Comparison of ENCODE assay signal across 29 mouse cellular contexts in the genomic region with DNA sequence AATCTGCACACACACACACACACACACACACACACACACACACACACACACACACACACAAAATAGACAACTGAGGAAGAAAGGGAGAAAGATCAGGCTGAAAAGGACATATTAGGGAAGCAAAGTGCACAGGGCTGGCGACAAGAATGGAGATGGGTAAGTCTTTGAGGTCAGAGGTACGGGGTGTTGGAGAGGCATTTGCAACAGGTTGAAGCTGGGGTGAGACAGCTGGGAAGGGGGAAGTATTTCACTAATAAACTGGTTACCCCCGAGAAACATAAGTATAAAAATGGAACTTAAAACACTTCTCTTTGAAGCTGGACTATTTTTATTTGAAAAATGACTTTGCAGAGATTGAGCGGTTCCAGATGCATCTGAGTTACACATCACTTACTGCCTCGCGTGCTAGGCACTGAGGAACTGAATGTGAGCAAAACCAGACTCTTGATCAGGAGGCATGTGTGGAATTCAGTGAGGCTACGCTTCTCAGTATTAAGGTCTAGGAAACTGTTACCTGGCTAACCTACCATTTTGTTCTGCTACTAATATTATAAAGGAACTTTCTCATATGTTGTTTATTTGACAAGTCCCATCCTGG. TPM values are rescaled to one million over a fixed set of nuclear protein-coding genes. Genes with fewer than 3 reads are reported as not detected.
A peak's percentile ranks its signal among the peaks of the same experiment; 100 is the strongest.
DNase-seq lines count a peak whose midpoint lies in the region; ATAC-seq and TF ChIP-seq lines count a peak whose summit lies in the region.
"Had no signal": no experiment of that assay in that cellular context is flagged by ENCODE, and none has a peak within 500 bp of the region (broad histone marks: within the 10 kb centered on the region; RNA-seq: fewer than 3 reads in every experiment).

No protein-coding gene starts in this region.

- no peaks in the 10 kb centered on the region for H3K27me3 ChIP-seq in embryonic facial prominence, embryonic 11.5 days (ENCODE audit: control insufficient read depth, insufficient read depth, low read length)
- no peaks in the 10 kb centered on the region for H3K27me3 ChIP-seq in embryonic facial prominence, embryonic 10.5 days (replicated peaks; ENCODE audit: low read depth, poor library complexity, severe bottlenecking)
- H3K27me3 ChIP-seq in limb, embryonic 14.5 days (ENCODE audit: control insufficient read depth, insufficient read depth, low read length): no peaks in the 10 kb centered on the region
- H3K27me3 ChIP-seq: CH12.LX; embryonic facial prominence, embryonic 13.5 days; embryonic facial prominence, embryonic 15.5 days; forebrain, embryonic 12.5 days; Patski had no signal

- ATAC-seq in embryonic facial prominence, embryonic 11.5 days (replicated peaks; ENCODE audit: insufficient number of reproducible peaks, low FRiP score, low TSS enrichment, low read depth): no peak
- ATAC-seq in limb, embryonic 14.5 days (ENCODE audit: low FRiP score, low read depth): peak; percentile 80
- no peak for ATAC-seq in activated CD4-positive, CD25-positive, alpha-beta regulatory T cell, adult 4 months
- ATAC-seq: CD4-positive, CD25-positive, alpha-beta regulatory T cell, adult 4 months; forebrain, embryonic 14.5 days; forebrain, embryonic 16.5 days; Patski had no signal

- no peak overlapping the region for H3K27ac ChIP-seq in embryonic facial prominence, embryonic 11.5 days (replicated peaks; ENCODE audit: low read depth, low read length)
- H3K27ac ChIP-seq in embryonic facial prominence, embryonic 10.5 days (replicated peaks): no peak overlapping the region
- H3K27ac ChIP-seq in limb, embryonic 14.5 days (replicated peaks; ENCODE audit: low read depth, low read length): no peak overlapping the region
- H3K27ac ChIP-seq: embryonic facial prominence, embryonic 13.5 days; embryonic facial prominence, embryonic 15.5 days; forebrain, embryonic 10.5 days; forebrain, embryonic 12.5 days had no signal

- H3K36me3 ChIP-seq in embryonic facial prominence, embryonic 11.5 days (replicated peaks; ENCODE audit: control insufficient read depth, insufficient read depth, low read depth, low read length): no peaks in the 10 kb centered on the region
- no peaks in the 10 kb centered on the region for H3K36me3 ChIP-seq in embryonic facial prominence, embryonic 10.5 days (replicated peaks)
- no peaks in the 10 kb centered on the region for H3K36me3 ChIP-seq in limb, embryonic 14.5 days (ENCODE audit: control insufficient read depth, insufficient read depth, low read length)
- H3K36me3 ChIP-seq: embryonic facial prominence, embryonic 13.5 days; embryonic facial prominence, embryonic 15.5 days; forebrain, embryonic 10.5 days; forebrain, embryonic 12.5 days; G1E had no signal

- H3K4me1 ChIP-seq in embryonic facial prominence, embryonic 11.5 days (ENCODE audit: control insufficient read depth, insufficient read depth, low read length): no peaks in the 10 kb centered on the region
- no peaks in the 10 kb centered on the region for H3K4me1 ChIP-seq in embryonic facial prominence, embryonic 10.5 days
- H3K4me1 ChIP-seq in limb, embryonic 14.5 days (ENCODE audit: control insufficient read depth, insufficient read depth, low read length): no peaks in the 10 kb centered on the region
- H3K4me1 ChIP-seq: embryonic facial prominence, embryonic 15.5 days; forebrain, embryonic 10.5 days; forebrain, embryonic 12.5 days had no signal

- WGBS in embryonic facial prominence, embryonic 11.5 days: 71% methylated on average over 7 of the region's 7 CpGs
- 85% methylated on average over 7 of the region's 7 CpGs for WGBS in embryonic facial prominence, embryonic 10.5 days
- 34% methylated on average over 7 of the region's 7 CpGs for WGBS in limb, embryonic 14.5 days

- peak; percentile 38 for DNase-seq in embryonic facial prominence, embryonic 11.5 days (ENCODE audit: low spot score)
- no peak for DNase-seq in embryonic facial prominence, embryonic 10.5 days (ENCODE audit: low spot score)
- peak; percentile 26 for DNase-seq in A20 (ENCODE audit: low read depth, low spot score)
- peak; percentile 37 for DNase-seq in forelimb bud, embryonic 11.5 days (ENCODE audit: low read depth, low spot score)
- DNase-seq in limb, embryonic 14.5 days (ENCODE audit: low spot score): peak; percentile 61
- no peak for DNase-seq in thymus, postnatal 25 days
- DNase-seq in right cerebral cortex, postnatal 25 days: no peak
- DNase-seq: adrenal gland, adult 2 months; adrenal gland, postnatal 10 days; adrenal gland, postnatal 25 days; B cell, adult 2 months; cerebellum, adult 11 months; cerebellum, adult 18-20 months; cerebellum, adult 8-10 months; cerebellum, adult 9-11 months; cerebellum, postnatal 14 days; cerebellum, postnatal 36 days had no signal

- H3K9me3 ChIP-seq in embryonic facial prominence, embryonic 11.5 days (replicated peaks; ENCODE audit: control insufficient read depth, low read length): no peaks in the 10 kb centered on the region
- no peaks in the 10 kb centered on the region for H3K9me3 ChIP-seq in embryonic facial prominence, embryonic 10.5 days
- H3K9me3 ChIP-seq in limb, embryonic 14.5 days (ENCODE audit: control insufficient read depth, low read length): no peaks in the 10 kb centered on the region
- H3K9me3 ChIP-seq: embryonic facial prominence, embryonic 13.5 days; embryonic facial prominence, embryonic 15.5 days; forebrain, embryonic 10.5 days; forebrain, embryonic 12.5 days; G1E had no signal

- no peak overlapping the region for H3K4me2 ChIP-seq in embryonic facial prominence, embryonic 11.5 days (ENCODE audit: low read depth, low read length)
- no peak overlapping the region for H3K4me2 ChIP-seq in limb, embryonic 14.5 days (replicated peaks; ENCODE audit: low read depth, low read length, severe bottlenecking)
- H3K4me2 ChIP-seq: embryonic facial prominence, embryonic 13.5 days; embryonic facial prominence, embryonic 15.5 days; forebrain, embryonic 12.5 days had no signal

- no peak for TF ChIP-seq POLR2A in limb, embryonic 14.5 days (IDR thresholded peaks at IDR 0.05; ENCODE audit: borderline replicate concordance, extremely low read depth, insufficient read depth, insufficient read length)

- H3K9ac ChIP-seq in embryonic facial prominence, embryonic 11.5 days (replicated peaks; ENCODE audit: low read length): no peak overlapping the region
- H3K9ac ChIP-seq in limb, embryonic 14.5 days (ENCODE audit: low read depth, low read length, severe bottlenecking): no peak overlapping the region
- H3K9ac ChIP-seq: embryonic facial prominence, embryonic 13.5 days; embryonic facial prominence, embryonic 15.5 days; forebrain, embryonic 12.5 days had no signal

- no peak overlapping the region for H3K4me3 ChIP-seq in embryonic facial prominence, embryonic 11.5 days (ENCODE audit: low read depth, low read length)
- H3K4me3 ChIP-seq in embryonic facial prominence, embryonic 10.5 days: no peak overlapping the region
- no peak overlapping the region for H3K4me3 ChIP-seq in limb, embryonic 14.5 days (replicated peaks; ENCODE audit: low read length)
- H3K4me3 ChIP-seq: embryonic facial prominence, embryonic 13.5 days; embryonic facial prominence, embryonic 15.5 days; erythroblast, embryonic 14.5 days; forebrain, embryonic 10.5 days; forebrain, embryonic 12.5 days had no signal

RNA-seq across cellular contexts. Expression of a gene that starts 17.2 kb away (rescaled TPM):
- 0.22 and 0.33 TPM in 2 replicates for polyA plus RNA-seq in embryonic facial prominence, embryonic 11.5 days (2014; fragmentation: Nextera tagmentation; extraction: Ambion mirVana)
- polyA plus RNA-seq in embryonic facial prominence, embryonic 10.5 days (2016; fragmentation: Nextera tagmentation; extraction: Ambion mirVana): 0.24 and 0.42 TPM in 2 replicates
- polyA plus RNA-seq in limb, embryonic 14.5 days (2012; rRNA removed): 0.19 and 0.38 TPM in 2 replicates
- 0.15 and 0.32 TPM in 2 replicates for polyA plus RNA-seq in limb, embryonic 14.5 days (2014; fragmentation: Nextera tagmentation; extraction: Ambion mirVana)
- not detected for polyA plus RNA-seq in activated CD4-positive, CD25-positive, alpha-beta regulatory T cell, adult 4 months (2017; shearing (Covaris generic))
- polyA plus RNA-seq: adrenal gland, adult 2 months; CD4-positive, CD25-positive, alpha-beta regulatory T cell, adult 4 months; erythroblast, embryonic 14.5 days; forebrain, embryonic 12.5 days; forebrain, embryonic 14.5 days; forebrain, embryonic 16.5 days; G1E had no signal

Comparison
In these comparisons a context has a peak if more than half of its experiments do, and no peak if none do; other contexts are left out.
1. DNase-seq: peak in embryonic facial prominence, embryonic 11.5 days (single experiment), A20 (single experiment), forelimb bud, embryonic 11.5 days (single experiment) and limb, embryonic 14.5 days (single experiment); none in embryonic facial prominence, embryonic 10.5 days (single experiment), thymus, postnatal 25 days (single experiment) and right cerebral cortex, postnatal 25 days (single experiment).